8 mouse cellular contexts compared by ENCODE assay signal in the genomic region with DNA sequence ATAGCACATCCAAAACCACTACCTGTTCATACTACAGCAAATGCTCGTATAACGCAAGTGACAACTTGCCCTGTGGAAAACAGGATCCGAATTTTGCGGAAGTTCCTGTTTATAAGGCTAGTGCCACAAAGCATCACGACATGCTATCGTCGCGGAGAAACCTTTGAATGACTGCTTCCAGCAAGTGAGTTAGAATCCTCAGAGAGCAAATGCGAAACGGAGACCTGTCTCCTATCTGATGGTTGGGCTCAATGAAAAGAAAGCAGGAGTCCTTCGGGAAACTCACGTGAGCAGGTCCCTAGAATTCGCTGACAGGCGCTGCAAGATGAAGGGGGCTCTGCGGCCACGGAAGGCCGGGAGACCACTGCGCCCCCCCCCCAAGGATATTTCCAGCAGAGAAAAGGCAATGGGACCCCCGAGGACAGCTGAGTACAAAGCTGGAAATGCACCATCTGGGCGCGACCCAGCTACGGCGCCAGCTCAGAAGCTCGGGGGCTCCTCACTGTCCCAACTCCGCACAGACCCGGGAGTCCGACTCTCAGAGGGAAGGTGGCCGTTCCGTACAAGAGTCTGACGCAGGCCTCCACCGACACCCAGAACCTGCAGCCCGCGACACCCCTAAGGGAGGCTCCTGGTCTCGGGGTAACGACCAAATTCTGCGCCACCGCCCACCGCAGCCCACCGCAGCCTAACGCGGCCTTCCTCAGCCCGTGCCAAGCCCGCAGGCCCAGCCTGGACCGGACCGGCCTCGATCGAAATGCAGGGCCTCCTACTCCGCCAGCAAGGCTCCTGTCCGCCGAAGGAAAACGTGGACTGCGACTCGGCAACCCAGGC. TPM values are rescaled to one million over a fixed set of nuclear protein-coding genes. Genes with fewer than 3 reads are reported as not detected.
DNase-seq lines count a peak whose midpoint lies in the region; ATAC-seq and TF ChIP-seq lines count a peak whose summit lies in the region.

No protein-coding gene starts in this region.

- no peaks in the 10 kb centered on the region for H3K9me3 ChIP-seq in forebrain, embryonic 14.5 days (replicated peaks; ENCODE audit: control insufficient read depth, low read length)
- no peaks in the 10 kb centered on the region for H3K9me3 ChIP-seq in intestine, postnatal 0 days (ENCODE audit: control insufficient read depth)
- H3K9me3 ChIP-seq in liver, postnatal 0 days (ENCODE audit: low read length): no peaks in the 10 kb centered on the region

- no peak for TF ChIP-seq EP300 in liver, postnatal 0 days (IDR thresholded peaks at IDR 0.05; ENCODE audit: low read depth)

- peak overlapping the region; percentile 94 for H3K4me3 ChIP-seq in forebrain, embryonic 14.5 days (ENCODE audit: low read depth, low read length)
- peak overlapping the region; percentile 98 for H3K4me3 ChIP-seq in intestine, postnatal 0 days (ENCODE audit: low read depth, low read length)
- H3K4me3 ChIP-seq in liver, postnatal 0 days (ENCODE audit: low read depth, low read length): peak overlapping the region; percentile 93

- WGBS in forebrain, embryonic 14.5 days: under 1% methylated on average over 52 of the region's 53 CpGs
- under 1% methylated on average over 53 of the region's 53 CpGs for WGBS in intestine, postnatal 0 days
- WGBS in liver, postnatal 0 days (ENCODE audit: insufficient replicate concordance): under 1% methylated on average over 52 of the region's 53 CpGs

- H3K27ac ChIP-seq in forebrain, embryonic 14.5 days (ENCODE audit: low read depth, low read length): peak overlapping the region; percentile 92
- peak overlapping the region; percentile 96 for H3K27ac ChIP-seq in intestine, postnatal 0 days (ENCODE audit: low read depth, low read length)
- peak overlapping the region; percentile 93 for H3K27ac ChIP-seq in liver, postnatal 0 days (ENCODE audit: low read depth)

- peak overlapping the region; percentile 86 for H3K4me2 ChIP-seq in forebrain, embryonic 14.5 days (ENCODE audit: low read length)
- peak overlapping the region; percentile 82 for H3K4me2 ChIP-seq in intestine, postnatal 0 days (replicated peaks; ENCODE audit: low read depth)
- H3K4me2 ChIP-seq in liver, postnatal 0 days (ENCODE audit: low read depth, low read length): peak overlapping the region; percentile 89

- no peaks in the 10 kb centered on the region for H3K27me3 ChIP-seq in forebrain, embryonic 14.5 days (replicated peaks; ENCODE audit: control insufficient read depth, insufficient read depth, low read length)
- H3K27me3 ChIP-seq in intestine, postnatal 0 days (replicated peaks; ENCODE audit: control insufficient read depth, insufficient read depth, low read length): no peaks in the 10 kb centered on the region
- no peaks in the 10 kb centered on the region for H3K27me3 ChIP-seq in liver, postnatal 0 days (ENCODE audit: insufficient read depth, low read length)

- H3K9ac ChIP-seq in forebrain, embryonic 14.5 days (ENCODE audit: low read length): peak overlapping the region; percentile 88
- H3K9ac ChIP-seq in intestine, postnatal 0 days (ENCODE audit: low read depth, low read length): peak overlapping the region; percentile 95
- peak overlapping the region; percentile 93 for H3K9ac ChIP-seq in liver, postnatal 0 days (replicated peaks)

- no peak for TF ChIP-seq CTCF in intestine, postnatal 0 days (IDR thresholded peaks at IDR 0.05; ENCODE audit: low read depth)
- no peak for TF ChIP-seq CTCF in liver, postnatal 0 days (IDR thresholded peaks at IDR 0.05; ENCODE audit: low read depth)

- H3K4me1 ChIP-seq in forebrain, embryonic 14.5 days (ENCODE audit: control insufficient read depth, insufficient read depth, low read length): peaks cover 22% of the 10 kb centered on the region
- peaks cover 12% of the 10 kb centered on the region for H3K4me1 ChIP-seq in intestine, postnatal 0 days (replicated peaks; ENCODE audit: control insufficient read depth, insufficient read depth, low read length)
- peaks cover 17% of the 10 kb centered on the region for H3K4me1 ChIP-seq in liver, postnatal 0 days (ENCODE audit: insufficient read depth)

- peak; percentile 20 for DNase-seq in layer of hippocampus, adult 11-12 months (ENCODE audit: low spot score)
- no peak for DNase-seq in layer of hippocampus, adult 9-11 months
- DNase-seq in R1 (ENCODE audit: low read depth, low spot score): peak; percentile 52
- DNase-seq in forebrain, embryonic 14.5 days (ENCODE audit: low spot score): peak; percentile 24
- peak; percentile 35 for DNase-seq in liver, postnatal 0 days
- no peak for DNase-seq in ovary, postnatal 10 days (ENCODE audit: low spot score)

- no peak; the same call in 1 of the 2 replicates for ATAC-seq in forebrain, embryonic 14.5 days
- peak; percentile 23 for ATAC-seq in intestine, postnatal 0 days
- peak; percentile 28 for ATAC-seq in liver, postnatal 0 days
- ATAC-seq in neutrophil, adult 5-6 weeks (ENCODE audit: extremely low read depth, insufficient number of reproducible peaks, low FRiP score, poor library complexity, severe bottlenecking): peak; percentile 29; the same call in 1 of the 2 replicates

- H3K36me3 ChIP-seq in forebrain, embryonic 14.5 days (ENCODE audit: control insufficient read depth, insufficient read depth, low read length): peaks cover 17% of the 10 kb centered on the region
- peaks cover 8% of the 10 kb centered on the region; the same call in 1 of the 2 replicates for H3K36me3 ChIP-seq in intestine, postnatal 0 days (ENCODE audit: control insufficient read depth, insufficient read depth)
- H3K36me3 ChIP-seq in liver, postnatal 0 days (replicated peaks; ENCODE audit: insufficient read depth, low read length): peaks cover 23% of the 10 kb centered on the region

RNA-seq across cellular contexts. Expression of gene Orc6, which starts 0.6 kb away (rescaled TPM):
- 101 and 105 TPM in 2 replicates for polyA plus RNA-seq in forebrain, embryonic 14.5 days (2014; fragmentation: Nextera tagmentation; extraction: Ambion mirVana)
- 32.6 and 34.5 TPM in 2 replicates for polyA plus RNA-seq in intestine, postnatal 0 days (2015; fragmentation: Nextera tagmentation; extraction: Ambion mirVana)
- polyA plus RNA-seq in liver, postnatal 0 days (2015; fragmentation: Nextera tagmentation; extraction: Ambion mirVana): 40.1 and 46.3 TPM in 2 replicates
- 20.3 and 21.1 TPM in 2 replicates for total RNA-seq in neutrophil, adult 5-6 weeks (2017)

RNA-seq across cellular contexts. Expression of gene Vps35, which starts 0.8 kb away (rescaled TPM):
- 183 and 209 TPM in 2 replicates for polyA plus RNA-seq in forebrain, embryonic 14.5 days (2014; fragmentation: Nextera tagmentation; extraction: Ambion mirVana)
- polyA plus RNA-seq in intestine, postnatal 0 days (2015; fragmentation: Nextera tagmentation; extraction: Ambion mirVana): 124 and 133 TPM in 2 replicates
- 48.1 and 54.6 TPM in 2 replicates for polyA plus RNA-seq in liver, postnatal 0 days (2015; fragmentation: Nextera tagmentation; extraction: Ambion mirVana)
- 79.3 and 86.3 TPM in 2 replicates for total RNA-seq in neutrophil, adult 5-6 weeks (2017)

Comparison
In these comparisons a context has a peak if more than half of its experiments do, and no peak if none do; other contexts are left out.
1. DNase-seq: peak in layer of hippocampus, adult 11-12 months (single experiment), R1 (single experiment), forebrain, embryonic 14.5 days (single experiment) and liver, postnatal 0 days (single experiment); none in layer of hippocampus, adult 9-11 months (single experiment) and ovary, postnatal 10 days (single experiment).
2. Peak in every context shown above with its lines, with median percentiles within 50 percentile points of each other: H3K27ac ChIP-seq, H3K4me2 ChIP-seq, H3K4me3 ChIP-seq and H3K9ac ChIP-seq.